Mouse (Mus musculus): Measurements from ENCODE around the gene Gm10330.
"Not testable (repeated sequence)": the region's sequence is repeated elsewhere in the genome, so short reads cannot be mapped to it uniquely, and the experiment has no call there.

Gene Gm10330

DNA sequence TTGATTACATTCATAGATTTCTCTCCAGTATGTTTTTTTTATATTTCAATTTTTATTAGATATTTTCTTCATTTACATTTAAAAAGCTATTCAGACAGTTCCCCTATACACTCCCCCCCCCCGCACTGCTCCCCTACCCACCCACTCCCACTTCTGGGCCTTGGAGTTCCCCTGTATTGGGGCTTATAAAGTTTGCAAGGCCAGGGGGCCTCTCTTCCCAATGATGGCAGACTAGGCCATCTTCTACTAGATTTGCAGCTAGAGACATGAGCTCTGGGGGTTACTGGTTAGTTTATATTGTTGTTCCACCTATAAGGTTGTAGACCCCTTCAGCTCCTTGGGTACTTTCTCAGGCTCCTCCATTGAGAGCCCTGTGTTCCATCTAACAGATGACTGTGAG is at the start of gene Gm10330:
TSS of gene Gm10330 (minus strand) at position 101 of the 400 bp plus-strand sequence.
- DNase-seq = not testable (repeated sequence)

DNA sequence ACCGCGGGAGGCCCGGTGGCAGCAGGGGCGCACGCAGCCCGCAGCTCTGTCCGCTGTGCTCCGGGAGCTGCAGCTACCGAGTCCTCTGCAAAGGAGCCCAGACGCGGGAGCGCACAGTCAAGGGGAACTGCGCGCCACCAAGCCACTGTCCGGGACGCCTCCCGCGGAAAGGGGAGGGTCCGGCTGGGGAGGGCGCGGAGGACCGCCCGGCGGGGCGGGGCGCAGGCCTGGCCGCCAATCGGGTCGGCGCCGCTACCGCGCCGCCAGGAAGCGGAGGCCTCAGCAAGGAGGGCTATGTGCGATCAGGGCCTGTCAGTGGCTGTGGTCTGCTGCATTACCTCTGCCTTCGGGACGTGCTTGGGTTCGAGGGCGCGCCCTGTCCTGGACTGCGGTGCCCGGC is 20.7 kb upstream of the Gm10330 start:
- not testable (repeated sequence) for DNase-seq

DNA sequence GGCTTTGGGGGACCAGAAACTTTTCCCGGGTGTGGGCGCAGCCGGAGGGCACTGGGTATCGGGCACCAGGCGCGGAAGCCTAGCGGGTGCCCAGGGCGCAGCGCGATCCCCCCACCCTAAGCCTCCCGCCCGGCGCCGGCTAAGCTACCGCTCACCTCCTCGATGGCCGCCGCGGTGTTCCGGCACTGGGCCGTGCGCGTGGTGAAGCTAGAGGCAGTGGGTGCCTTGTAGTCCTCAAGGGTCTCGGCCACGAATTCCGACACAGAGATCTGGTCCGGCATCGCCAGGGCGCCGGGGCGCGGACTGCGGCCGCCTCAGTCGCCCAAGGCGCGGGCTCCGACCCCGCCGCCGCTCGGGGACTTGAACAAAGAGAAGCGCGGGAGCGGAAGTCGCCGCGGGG is 20.3 kb upstream of the Gm10330 start:
- DNase-seq = not testable (repeated sequence)

All from cerebellum, adult 11 months (tissue).